Mouse (Mus musculus) neutrophil, adult 65 days (primary cell): ENCODE data around the gene Ubash3a. TPM values are rescaled to one million over a fixed set of nuclear protein-coding genes. Genes with fewer than 3 reads are reported as not detected.

Experiments
- total RNA-seq: library from RNA; stranded (reverse); gene quantifications from 2 replicates; pipeline ENCODE4 v1.2.4, GENCODE M21; 2023

The Ubash3a gene
- total RNA-seq: 4.2 and 5.4 TPM in 2 replicates

GRCm38 (mm10) chr17:31207771-31208334 is at the start of gene Ubash3a:
Gene Ubash3a (plus strand): TSS chr17:31207873.

GRCm38 (mm10) chr17:31165127-31165526 is 42.5 kb upstream of the Ubash3a start, which contains the start of gene Tff1:
Gene Tff1 (minus strand): TSS chr17:31165277.

GRCm38 (mm10) chr17:31198877-31199276 is 8.8 kb upstream of the Ubash3a start, which contains the start of gene Tmprss3:
Gene Tmprss3 (minus strand): TSS chr17:31198977.

GRCm38 (mm10) chr17:31276922-31277918 is 69.5 kb downstream of the Ubash3a start, which contains the start of gene Rsph1:
Gene Rsph1 (minus strand): TSS chr17:31277383.

GRCm38 (mm10) chr17:31286492-31286891 is 78.8 kb downstream of the Ubash3a start, which contains the start of gene Slc37a1:
Gene Slc37a1 (plus strand): TSS chr17:31286792.

Other genes with a start within 250 kb of the Ubash3a start
- gene Abcg1, start 150.2 kb upstream of the Ubash3a start, total RNA-seq: 64.8 and 82.2 TPM in 2 replicates
- gene Tff3, start 78.2 kb upstream of the Ubash3a start, total RNA-seq: not detected in 2 replicates
- not detected in 2 replicates for gene Tff2, start 63.6 kb upstream of the Ubash3a start, total RNA-seq
- gene Tff1, start 42.6 kb upstream of the Ubash3a start, total RNA-seq: not detected in 2 replicates
- gene Tmprss3, start 8.9 kb upstream of the Ubash3a start, total RNA-seq: 1.7 and 2.9 TPM in 2 replicates
- 3.3 and 3.4 TPM in 2 replicates for gene Rsph1, start 69.5 kb downstream of the Ubash3a start, total RNA-seq
- 28.5 and 37.9 TPM in 2 replicates for gene Slc37a1, start 78.9 kb downstream of the Ubash3a start, total RNA-seq
- gene Pde9a, start 178.3 kb downstream of the Ubash3a start, total RNA-seq: 1.2 TPM in 1 of 2 replicates, not detected in the other